Mouse (Mus musculus): ENCODE measurements around the gene Olfr1095. TPM values are rescaled to one million over a fixed set of nuclear protein-coding genes. Genes with fewer than 3 reads are reported as not detected.

The Olfr1095 gene
- not detected in 2 replicates for polyA plus RNA-seq (2016; fragmentation: Nextera tagmentation; extraction: Ambion mirVana)

DNA sequence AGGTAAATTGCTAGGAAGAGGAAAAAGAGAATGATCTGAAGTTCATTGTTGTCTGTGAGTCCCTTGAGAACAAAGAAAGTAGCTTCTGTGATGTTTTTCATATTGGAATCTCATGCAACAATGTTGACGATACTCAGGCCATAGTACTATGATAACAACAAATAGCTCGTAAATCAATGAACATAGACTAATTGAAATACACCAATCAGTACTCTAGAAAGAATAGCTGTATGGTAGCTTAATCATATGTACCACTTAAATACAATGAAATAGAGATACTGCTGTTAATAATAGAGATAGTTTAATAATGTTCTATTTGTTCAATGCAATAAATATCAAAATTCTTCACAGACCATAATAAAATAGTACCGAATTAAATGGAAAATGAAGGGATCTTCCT lies at the start of gene Olfr1095:
Olfr1095 (minus strand) TSS at position 101 of the 400 bp plus-strand sequence.
- H3K4me2 ChIP-seq (replicated peaks) = no peak within 1 kb of the TSS
- WGBS = 90% methylated on average over 3 of the region's 3 CpGs
- no peaks in the 10 kb centered on the region for H3K9me3 ChIP-seq (replicated peaks)
- ATAC-seq (ENCODE audit: low FRiP score) = no peak
- no peak within 1 kb of the TSS for H3K4me3 ChIP-seq
- no peak within 1 kb of the TSS for H3K9ac ChIP-seq
- H3K27me3 ChIP-seq = no peaks in the 10 kb centered on the region
- no peak within 1 kb of the TSS for H3K27ac ChIP-seq
- H3K4me1 ChIP-seq = no peaks in the 10 kb centered on the region
- no peaks in the 10 kb centered on the region for H3K36me3 ChIP-seq

DNA sequence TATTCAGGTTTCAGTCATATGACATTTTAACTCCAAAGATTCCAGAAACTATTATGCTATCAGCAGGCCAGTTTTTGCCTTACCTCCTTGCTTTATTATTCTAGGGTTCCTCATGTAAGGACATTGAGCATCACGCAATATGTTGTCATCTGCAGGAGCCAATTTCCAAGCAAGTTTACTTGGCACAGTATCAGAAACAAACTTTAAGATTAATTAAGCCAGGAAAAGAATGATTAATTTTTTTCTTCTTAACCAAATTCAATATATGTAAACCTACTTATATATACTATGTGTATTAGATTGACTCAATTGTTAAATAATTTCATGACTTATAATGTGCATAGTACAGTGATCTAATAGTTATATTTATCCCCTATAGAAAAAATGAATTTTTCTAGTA lies 40.6 kb upstream of the Olfr1095 start, which contains the start of gene Olfr1097:
Olfr1097 (minus strand) TSS at position 101 of the 400 bp plus-strand sequence.
- Histone ChIP-seq H3K9ac (no peak within 1 kb of the TSS), H3K36me3 (no peaks in the 10 kb centered on the region), H3K4me3 (no peak within 1 kb of the TSS), H3K9me3 (replicated peaks) (no peaks in the 10 kb centered on the region), H3K27me3 (no peaks in the 10 kb centered on the region), H3K4me1 (no peaks in the 10 kb centered on the region), H3K27ac (no peak within 1 kb of the TSS), H3K4me2 (replicated peaks) (no peak within 1 kb of the TSS)
- no peak for ATAC-seq (ENCODE audit: low FRiP score)
- 98% methylated on average over 1 of the region's 1 CpGs for WGBS

DNA sequence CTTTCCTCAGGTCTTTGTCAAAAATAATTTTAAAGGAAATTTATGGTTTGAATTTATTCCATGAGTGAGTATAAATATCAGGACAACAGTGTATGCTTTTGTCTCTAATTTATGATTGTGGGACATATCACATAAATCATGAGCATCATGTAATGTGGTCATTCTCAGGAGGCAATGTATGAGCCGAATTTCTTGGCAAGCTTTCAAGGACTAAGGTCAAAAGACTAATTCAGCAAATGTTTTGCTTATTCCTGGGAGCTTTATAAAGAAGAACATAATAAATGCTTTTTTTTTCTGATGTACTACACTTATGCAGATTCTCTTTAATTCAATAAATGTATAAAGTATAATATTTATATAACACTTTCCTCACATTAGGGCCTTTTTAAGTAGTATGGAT lies 23.2 kb upstream of the Olfr1095 start, which contains the start of gene Gm13723:
Gm13723 (minus strand) TSS at position 101 of the 400 bp plus-strand sequence.
- Histone ChIP-seq H3K36me3 (no peaks in the 10 kb centered on the region), H3K27me3 (no peaks in the 10 kb centered on the region), H3K4me2 (replicated peaks) (no peak within 1 kb of the TSS), H3K9ac (no peak within 1 kb of the TSS), H3K27ac (no peak within 1 kb of the TSS), H3K9me3 (replicated peaks) (0 out of 2 replicates have a peak, but pooled peaks cover 2% of the 10 kb centered on the region), H3K4me3 (no peak within 1 kb of the TSS), H3K4me1 (no peaks in the 10 kb centered on the region)
- WGBS = 76% methylated on average over 1 of the region's 1 CpGs
- ATAC-seq (ENCODE audit: low FRiP score) = no peak

DNA sequence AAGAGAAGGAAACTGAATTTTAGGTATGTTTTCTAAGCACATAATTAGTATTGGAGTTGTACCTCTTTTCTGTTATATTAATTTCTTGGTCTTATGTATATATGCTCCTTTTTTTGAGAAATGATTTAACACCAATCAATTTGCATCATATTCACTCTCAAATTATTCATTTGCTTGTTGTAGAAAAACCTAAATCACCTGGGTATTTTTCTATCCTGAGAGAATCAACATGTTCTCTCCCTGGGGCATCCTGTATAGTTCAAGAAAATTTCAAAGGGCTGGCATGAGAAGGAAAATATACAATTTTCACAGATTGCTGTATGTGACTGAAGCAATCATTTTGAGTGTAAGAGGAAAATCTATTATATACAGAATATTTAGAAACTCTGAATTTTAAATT lies 27.1 kb downstream of the Olfr1095 start, which contains the start of gene Olfr1094:
Olfr1094 (plus strand) TSS at position 301 of the 400 bp plus-strand sequence.
- Histone ChIP-seq H3K4me2 (replicated peaks) (no peak within 1 kb of the TSS), H3K27ac (no peak within 1 kb of the TSS), H3K4me3 (no peak within 1 kb of the TSS), H3K36me3 (no peaks in the 10 kb centered on the region), H3K9me3 (replicated peaks) (no peaks in the 10 kb centered on the region), H3K9ac (no peak within 1 kb of the TSS), H3K4me1 (no peaks in the 10 kb centered on the region), H3K27me3 (no peaks in the 10 kb centered on the region)
- no peak for ATAC-seq (ENCODE audit: low FRiP score)

DNA sequence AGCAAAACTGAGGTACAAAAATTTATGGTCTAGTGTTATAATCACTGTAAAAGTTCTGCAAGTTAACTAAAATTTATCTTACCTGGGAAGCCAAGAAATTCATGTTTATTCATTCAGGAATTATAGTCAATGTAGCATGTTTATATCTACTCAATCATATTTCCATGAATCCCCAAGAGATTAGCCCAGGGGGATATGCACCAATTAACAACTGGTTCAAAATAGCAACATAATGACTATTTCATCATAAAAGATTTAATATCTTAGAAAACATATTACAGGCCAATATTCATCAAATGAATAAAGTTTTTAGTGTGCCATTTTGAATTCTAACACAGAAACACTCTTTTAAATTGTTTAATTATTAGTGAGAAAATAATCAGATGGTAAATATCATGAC lies 41.6 kb downstream of the Olfr1095 start, which contains the start of gene Olfr141:
Olfr141 (minus strand) TSS at position 101 of the 400 bp plus-strand sequence.
- no peaks in the 10 kb centered on the region for H3K36me3 ChIP-seq
- ATAC-seq (ENCODE audit: low FRiP score) = no peak

More for the DNA sequence above, 41.6 kb downstream of the Olfr1095 start, which contains the start of gene Olfr141:
- no peak within 1 kb of the TSS for H3K4me2 ChIP-seq (replicated peaks)
- H3K27me3 ChIP-seq = no peaks in the 10 kb centered on the region
- H3K4me3 ChIP-seq = no peak within 1 kb of the TSS
- H3K9ac ChIP-seq = no peak within 1 kb of the TSS
- H3K4me1 ChIP-seq = no peaks in the 10 kb centered on the region
- no peak within 1 kb of the TSS for H3K27ac ChIP-seq
- no peaks in the 10 kb centered on the region for H3K9me3 ChIP-seq (replicated peaks)

Other genes starting within 250 kb of the Olfr1095 start
- gene Olfr1084, start 212.0 kb downstream of the Olfr1095 start, polyA plus RNA-seq (2016; fragmentation: Nextera tagmentation; extraction: Ambion mirVana) = not detected in 2 replicates
- not detected in 2 replicates for gene Olfr1085, start 189.7 kb downstream of the Olfr1095 start, polyA plus RNA-seq (2016; fragmentation: Nextera tagmentation; extraction: Ambion mirVana)
- not detected in 2 replicates for gene Olfr1086, start 171.6 kb downstream of the Olfr1095 start, polyA plus RNA-seq (2016; fragmentation: Nextera tagmentation; extraction: Ambion mirVana)
- gene Olfr1087, start 153.3 kb downstream of the Olfr1095 start, polyA plus RNA-seq (2016; fragmentation: Nextera tagmentation; extraction: Ambion mirVana) = not detected in 2 replicates
- not detected in 2 replicates for gene Olfr1089, start 118.0 kb downstream of the Olfr1095 start, polyA plus RNA-seq (2016; fragmentation: Nextera tagmentation; extraction: Ambion mirVana)
- gene Olfr1090, start 92.7 kb downstream of the Olfr1095 start, polyA plus RNA-seq (2016; fragmentation: Nextera tagmentation; extraction: Ambion mirVana) = not detected in 2 replicates
- gene Olfr1093, start 69.2 kb downstream of the Olfr1095 start, polyA plus RNA-seq (2016; fragmentation: Nextera tagmentation; extraction: Ambion mirVana) = not detected in 2 replicates
- not detected in 2 replicates for gene Olfr141, start 41.7 kb downstream of the Olfr1095 start, polyA plus RNA-seq (2016; fragmentation: Nextera tagmentation; extraction: Ambion mirVana)
- gene Olfr1094, start 27.0 kb downstream of the Olfr1095 start, polyA plus RNA-seq (2016; fragmentation: Nextera tagmentation; extraction: Ambion mirVana) = not detected in 2 replicates
- not detected in 2 replicates for gene Gm13723, start 23.1 kb upstream of the Olfr1095 start, polyA plus RNA-seq (2016; fragmentation: Nextera tagmentation; extraction: Ambion mirVana)
- gene Olfr1097, start 40.5 kb upstream of the Olfr1095 start, polyA plus RNA-seq (2016; fragmentation: Nextera tagmentation; extraction: Ambion mirVana) = not detected in 2 replicates
- not detected in 2 replicates for gene Olfr1098, start 72.8 kb upstream of the Olfr1095 start, polyA plus RNA-seq (2016; fragmentation: Nextera tagmentation; extraction: Ambion mirVana)
- gene Olfr1099, start 109.0 kb upstream of the Olfr1095 start, polyA plus RNA-seq (2016; fragmentation: Nextera tagmentation; extraction: Ambion mirVana) = not detected in 2 replicates
- gene Olfr1100, start 128.3 kb upstream of the Olfr1095 start, polyA plus RNA-seq (2016; fragmentation: Nextera tagmentation; extraction: Ambion mirVana) = not detected in 2 replicates
- not detected in 2 replicates for gene Olfr1101, start 139.5 kb upstream of the Olfr1095 start, polyA plus RNA-seq (2016; fragmentation: Nextera tagmentation; extraction: Ambion mirVana)
- not detected in 2 replicates for gene Olfr1102, start 146.7 kb upstream of the Olfr1095 start, polyA plus RNA-seq (2016; fragmentation: Nextera tagmentation; extraction: Ambion mirVana)
- not detected in 2 replicates for gene Olfr1104, start 175.4 kb upstream of the Olfr1095 start, polyA plus RNA-seq (2016; fragmentation: Nextera tagmentation; extraction: Ambion mirVana)
- gene Olfr1105, start 184.8 kb upstream of the Olfr1095 start, polyA plus RNA-seq (2016; fragmentation: Nextera tagmentation; extraction: Ambion mirVana) = not detected in 2 replicates
- gene Olfr1106, start 200.6 kb upstream of the Olfr1095 start, polyA plus RNA-seq (2016; fragmentation: Nextera tagmentation; extraction: Ambion mirVana) = not detected in 2 replicates
- gene Olfr1107, start 224.1 kb upstream of the Olfr1095 start, polyA plus RNA-seq (2016; fragmentation: Nextera tagmentation; extraction: Ambion mirVana) = not detected in 2 replicates
- not detected in 2 replicates for gene Olfr1109, start 244.3 kb upstream of the Olfr1095 start, polyA plus RNA-seq (2016; fragmentation: Nextera tagmentation; extraction: Ambion mirVana)

All from hindbrain, embryonic 12.5 days (tissue).